Mouse (Mus musculus) cerebellum, adult 11-12 months (tissue): ENCODE data around the gene Serinc3.

ENCODE experiments used
- DNase-seq: peaks from one replicate; pipeline ENCODE4 v3.0.0; 2022

The Serinc3 gene

GRCm38 (mm10) chr2:163592084-163592483 is 52.8 kb downstream of the Serinc3 start:
- DNase-seq = no peak

- DNase-seq = no peak
These were observed 53.9 kb downstream of the Serinc3 start for GRCm38 (mm10) chr2:163590996-163591395.

GRCm38 (mm10) chr2:163590211-163590610 is 54.7 kb downstream of the Serinc3 start:
- no peak for DNase-seq

- no peak for DNase-seq
These were observed 57.4 kb downstream of the Serinc3 start for GRCm38 (mm10) chr2:163587506-163587905.

- no peak for DNase-seq
These were observed 58.3 kb downstream of the Serinc3 start for GRCm38 (mm10) chr2:163586384-163587261.

GRCm38 (mm10) chr2:163584088-163584426 is 60.9 kb downstream of the Serinc3 start:
- DNase-seq = no peak

- no peak for DNase-seq
These were observed 61.5 kb downstream of the Serinc3 start for GRCm38 (mm10) chr2:163583226-163584087.

- DNase-seq = no peak
These were observed 64.6 kb downstream of the Serinc3 start for GRCm38 (mm10) chr2:163580069-163580945.

GRCm38 (mm10) chr2:163577986-163578385 is 66.9 kb downstream of the Serinc3 start:
- no peak for DNase-seq

- no peak for DNase-seq
These were observed 69.7 kb downstream of the Serinc3 start for GRCm38 (mm10) chr2:163575248-163575647.

GRCm38 (mm10) chr2:163574321-163574720 is 70.6 kb downstream of the Serinc3 start:
- no peak for DNase-seq
